Mouse (Mus musculus): ENCODE measurements around the gene Gm28305. TPM values are rescaled to one million over a fixed set of nuclear protein-coding genes. Genes with fewer than 3 reads are reported as not detected.
A peak's percentile ranks its signal among the peaks of the same experiment; 100 is the strongest.

The Gm28305 gene
- total and polyA plus RNA-seq, 3 experiments: not detected

DNA sequence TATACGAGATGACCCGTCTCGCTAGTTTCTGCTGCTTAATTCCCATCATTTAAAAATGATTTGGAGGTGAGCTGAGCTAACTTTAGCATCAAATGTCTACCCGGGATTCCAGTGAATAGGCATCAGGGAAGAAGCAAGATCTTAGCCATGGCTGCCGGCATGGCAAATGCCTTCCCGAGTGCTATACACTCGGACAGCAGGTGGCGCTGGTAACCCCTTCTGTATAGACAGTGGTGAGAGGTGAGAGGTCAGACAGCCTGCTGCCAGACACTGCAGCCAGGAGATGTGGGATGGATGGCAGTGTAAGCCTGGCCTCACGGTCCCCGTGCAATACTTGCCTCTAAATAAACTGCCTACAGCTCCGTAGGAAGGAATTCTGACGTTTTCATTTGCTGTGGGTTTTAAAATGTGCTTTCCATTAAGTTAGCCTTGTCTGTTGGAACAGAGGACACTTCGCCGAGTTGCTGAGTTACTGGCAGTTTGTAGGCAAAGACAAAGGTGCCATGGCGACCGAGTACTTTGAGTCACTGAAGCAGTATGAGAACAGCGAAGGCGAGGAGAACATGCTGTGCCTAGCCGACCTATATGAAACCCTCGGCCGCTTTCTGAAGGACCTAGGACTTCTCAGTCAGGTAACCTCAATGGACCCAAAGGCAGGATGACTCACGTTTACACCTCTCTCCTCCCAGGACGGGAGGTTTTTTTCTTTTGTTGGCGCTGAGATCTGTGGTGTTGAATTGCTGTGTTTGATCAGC lies 5.0 kb upstream of the Gm28305 start:
- no peak overlapping the region for H3K4me3 ChIP-seq
- 57% methylated on average over 24 of the region's 24 CpGs for WGBS

DNA sequence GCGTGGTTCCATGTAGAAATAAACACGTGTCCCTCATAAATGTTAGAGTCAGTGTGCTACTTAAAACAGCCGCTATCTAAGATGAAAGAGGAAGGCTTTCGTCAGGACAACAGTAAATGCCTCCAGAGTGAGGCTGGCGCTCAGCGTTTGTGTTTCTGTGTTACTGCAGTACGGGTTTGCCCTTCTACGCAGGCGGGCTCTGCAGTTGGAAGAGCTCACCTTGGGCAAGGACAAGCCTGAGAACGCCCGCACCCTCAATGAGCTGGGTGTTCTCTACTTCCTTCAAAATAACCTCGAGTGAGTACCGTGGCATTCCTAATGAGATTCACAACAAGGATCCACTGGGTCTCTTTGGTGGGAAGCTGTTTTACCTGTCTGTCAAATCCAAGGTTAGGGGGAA lies 2.2 kb upstream of the Gm28305 start:
- no peak for DNase-seq
- intact Hi-C loops (cut with DNase I): loop anchor here (5.0 kb wide), 1 partner anchor 39 kb away; no protein-coding TSS in a partner anchor
- H3K36me3 ChIP-seq (ENCODE audit: control insufficient read depth, insufficient read depth, low read length): no peaks in the 10 kb centered on the region

More for the DNA sequence above, 5.0 kb upstream of the Gm28305 start:
- no peaks in the 10 kb centered on the region for H3K79me2 ChIP-seq (replicated peaks; ENCODE audit: control insufficient read depth, insufficient read depth, low read length)
- H3K27me3 ChIP-seq (ENCODE audit: control insufficient read depth, insufficient read depth, low read length): no peaks in the 10 kb centered on the region
- H3K4me1 ChIP-seq (ENCODE audit: control insufficient read depth, insufficient read depth, low read length): no peaks in the 10 kb centered on the region
- H3K27ac ChIP-seq: no peak overlapping the region
- no peak for TF ChIP-seq POLR2A (IDR thresholded peaks at IDR 0.05; ENCODE audit: insufficient read depth, low read depth, low read length)
- peak; percentile 92 for TF ChIP-seq CTCF (IDR thresholded peaks at IDR 0.05)
- TF ChIP-seq EP300 (IDR thresholded peaks at IDR 0.05; ENCODE audit: insufficient read depth, low read depth, low read length): no peak
- no peaks in the 10 kb centered on the region for H3K36me3 ChIP-seq (ENCODE audit: control insufficient read depth, insufficient read depth, low read length)
- peak; percentile 58 to 77 for DNase-seq
- no peak overlapping the region for H3K9ac ChIP-seq (ENCODE audit: low read depth, low read length)
- intact Hi-C loops (cut with DNase I): loop anchor here (5.0 kb wide), 1 partner anchor 42 kb away; no protein-coding TSS in a partner anchor

DNA sequence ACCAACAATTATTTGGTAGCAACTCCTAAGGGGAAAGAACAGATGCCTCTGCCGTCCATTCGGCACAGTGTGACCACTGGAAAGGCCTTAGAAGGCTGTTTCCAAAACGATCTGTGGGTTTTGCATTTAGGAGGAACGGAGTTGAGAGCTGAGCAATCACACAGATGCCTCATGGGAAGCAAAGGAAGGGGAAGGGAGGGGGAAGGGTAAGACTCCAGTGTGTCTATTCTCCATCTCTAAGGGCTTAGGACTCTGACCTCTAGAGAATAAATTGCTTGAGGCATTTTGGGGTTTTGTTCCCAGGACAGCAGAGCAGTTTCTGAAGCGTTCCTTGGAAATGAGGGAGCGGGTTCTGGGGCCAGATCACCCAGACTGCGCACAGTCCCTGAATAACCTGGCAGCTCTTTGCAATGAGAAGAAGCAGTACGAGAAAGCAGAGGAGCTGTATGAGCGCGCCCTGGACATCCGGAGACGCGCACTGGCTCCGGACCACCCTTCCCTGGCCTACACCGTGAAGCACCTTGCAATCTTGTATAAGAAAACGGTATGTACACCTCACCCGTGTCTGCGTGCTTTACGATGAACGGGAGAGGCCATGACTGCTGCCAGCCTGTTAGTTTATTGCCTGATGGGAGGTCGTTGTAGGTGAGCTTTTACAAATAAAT lies 1.3 kb upstream of the Gm28305 start:
- intact Hi-C loops (cut with DNase I): loop anchor here (5.0 kb wide), 1 partner anchor 38 kb away; no protein-coding TSS in a partner anchor
- no peaks in the 10 kb centered on the region for H3K36me3 ChIP-seq (ENCODE audit: control insufficient read depth, insufficient read depth, low read length)
- no peaks in the 10 kb centered on the region for H3K27me3 ChIP-seq (ENCODE audit: control insufficient read depth, insufficient read depth, low read length)
- H3K27ac ChIP-seq: no peak overlapping the region
- WGBS: 92% methylated on average over 21 of the region's 21 CpGs
- TF ChIP-seq EP300 (IDR thresholded peaks at IDR 0.05; ENCODE audit: insufficient read depth, low read depth, low read length) (no peak), CTCF (IDR thresholded peaks at IDR 0.05) (no peak), POLR2A (IDR thresholded peaks at IDR 0.05; ENCODE audit: insufficient read depth, low read depth, low read length) (no peak)
- no peaks in the 10 kb centered on the region for H3K79me2 ChIP-seq (replicated peaks; ENCODE audit: control insufficient read depth, insufficient read depth, low read length)
- no peak overlapping the region for H3K4me3 ChIP-seq
- no peak overlapping the region for H3K9ac ChIP-seq (ENCODE audit: low read depth, low read length)
- no peak for DNase-seq
- H3K4me1 ChIP-seq (ENCODE audit: control insufficient read depth, insufficient read depth, low read length): no peaks in the 10 kb centered on the region

More for the DNA sequence above, 2.2 kb upstream of the Gm28305 start:
- Histone ChIP-seq H3K4me1 (ENCODE audit: control insufficient read depth, insufficient read depth, low read length) (no peaks in the 10 kb centered on the region), H3K27me3 (ENCODE audit: control insufficient read depth, insufficient read depth, low read length) (no peaks in the 10 kb centered on the region), H3K27ac (no peak overlapping the region), H3K79me2 (replicated peaks; ENCODE audit: control insufficient read depth, insufficient read depth, low read length) (no peaks in the 10 kb centered on the region), H3K9ac (ENCODE audit: low read depth, low read length) (no peak overlapping the region), H3K4me3 (no peak overlapping the region)
- 73% methylated on average over 13 of the region's 13 CpGs for WGBS
- TF ChIP-seq CTCF (IDR thresholded peaks at IDR 0.05): no peak
- no peak for TF ChIP-seq EP300 (IDR thresholded peaks at IDR 0.05; ENCODE audit: insufficient read depth, low read depth, low read length)
- no peak for TF ChIP-seq POLR2A (IDR thresholded peaks at IDR 0.05; ENCODE audit: insufficient read depth, low read depth, low read length)

DNA sequence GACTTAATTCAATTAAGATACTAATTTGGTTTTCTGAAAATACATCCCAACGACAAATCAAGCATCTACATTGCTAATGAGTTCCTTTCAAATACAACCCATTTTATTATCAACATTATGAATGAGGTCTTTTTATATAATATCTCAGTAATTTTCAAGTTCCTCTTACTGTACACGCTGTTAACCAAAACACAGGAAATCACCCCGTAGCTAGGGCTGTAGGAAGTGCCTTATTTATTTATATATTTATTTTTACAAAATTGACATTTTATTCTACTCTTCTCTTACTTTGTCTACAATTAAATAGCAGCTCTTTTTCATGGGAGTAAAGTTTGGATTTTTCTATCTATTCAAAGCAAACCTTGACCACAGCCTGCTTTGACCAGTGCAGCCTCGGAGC lies 720 bp upstream of the Gm28305 start:
- 73% methylated on average over 4 of the region's 4 CpGs for WGBS
- Histone ChIP-seq H3K27ac (no peak overlapping the region), H3K79me2 (replicated peaks; ENCODE audit: control insufficient read depth, insufficient read depth, low read length) (no peaks in the 10 kb centered on the region), H3K4me3 (no peak overlapping the region), H3K4me1 (ENCODE audit: control insufficient read depth, insufficient read depth, low read length) (no peaks in the 10 kb centered on the region), H3K36me3 (ENCODE audit: control insufficient read depth, insufficient read depth, low read length) (no peaks in the 10 kb centered on the region), H3K9ac (ENCODE audit: low read depth, low read length) (no peak overlapping the region), H3K27me3 (ENCODE audit: control insufficient read depth, insufficient read depth, low read length) (no peaks in the 10 kb centered on the region)
- DNase-seq: no peak
- TF ChIP-seq POLR2A (IDR thresholded peaks at IDR 0.05; ENCODE audit: insufficient read depth, low read depth, low read length): no peak
- TF ChIP-seq CTCF (IDR thresholded peaks at IDR 0.05): no peak
- TF ChIP-seq EP300 (IDR thresholded peaks at IDR 0.05; ENCODE audit: insufficient read depth, low read depth, low read length): no peak
- intact Hi-C loops (cut with DNase I): loop anchor here (5.0 kb wide), 1 partner anchor 38 kb away; no protein-coding TSS in a partner anchor

DNA sequence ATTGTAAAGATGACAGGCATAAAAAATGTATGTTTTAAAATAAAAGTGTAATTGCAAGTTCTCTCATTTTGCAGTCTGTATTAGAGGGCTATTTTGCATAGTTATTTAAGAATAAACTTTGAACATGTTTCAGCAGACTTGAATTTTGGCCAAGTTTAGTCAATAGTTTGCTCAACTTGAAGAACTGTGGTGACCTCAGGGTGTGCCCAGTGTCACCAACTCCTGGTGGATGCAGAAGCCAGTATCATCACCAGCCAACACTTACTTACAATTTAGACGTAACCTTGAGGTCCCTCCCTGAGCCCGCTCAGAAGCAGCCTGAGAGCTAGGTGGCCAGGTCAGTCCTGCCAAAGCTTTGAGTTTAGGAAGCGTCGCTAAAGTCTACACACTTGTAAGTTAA lies 3.2 kb downstream of the Gm28305 start:
- no peaks in the 10 kb centered on the region for H3K36me3 ChIP-seq (ENCODE audit: control insufficient read depth, insufficient read depth, low read length)

DNA sequence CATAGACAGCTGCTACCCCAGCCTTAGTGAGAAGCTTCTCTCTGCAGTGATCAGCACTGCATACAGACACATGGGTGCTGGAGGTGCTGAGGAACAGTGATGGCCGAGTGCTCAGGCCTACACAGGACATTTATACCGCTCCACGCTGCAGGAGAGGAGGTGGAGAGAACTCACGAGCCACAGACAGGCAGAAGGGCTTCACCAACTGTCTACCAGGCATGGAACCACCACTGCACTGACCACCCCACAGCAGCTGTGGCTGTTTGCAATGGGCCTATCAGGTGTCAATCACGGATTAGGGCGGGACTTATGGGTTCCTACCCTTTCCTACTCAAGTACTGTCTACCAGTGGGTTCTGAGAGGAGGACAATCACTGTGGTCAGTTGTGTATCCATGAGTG lies 10.6 kb downstream of the Gm28305 start:
- Histone ChIP-seq H3K27me3 (ENCODE audit: control insufficient read depth, insufficient read depth, low read length) (no peaks in the 10 kb centered on the region), H3K27ac (no peak overlapping the region), H3K9ac (ENCODE audit: low read depth, low read length) (no peak overlapping the region), H3K4me3 (no peak overlapping the region), H3K36me3 (ENCODE audit: control insufficient read depth, insufficient read depth, low read length) (no peaks in the 10 kb centered on the region; the same call in 1 of the 2 replicates), H3K4me1 (ENCODE audit: control insufficient read depth, insufficient read depth, low read length) (no peaks in the 10 kb centered on the region), H3K79me2 (replicated peaks; ENCODE audit: control insufficient read depth, insufficient read depth, low read length) (no peaks in the 10 kb centered on the region)
- TF ChIP-seq CTCF (IDR thresholded peaks at IDR 0.05) (no peak), EP300 (IDR thresholded peaks at IDR 0.05; ENCODE audit: insufficient read depth, low read depth, low read length) (no peak), POLR2A (IDR thresholded peaks at IDR 0.05; ENCODE audit: insufficient read depth, low read depth, low read length) (no peak)
- no peak for DNase-seq
- 93% methylated on average over 6 of the region's 6 CpGs for WGBS
- intact Hi-C loops (cut with DNase I): no loop called here

More for the DNA sequence above, 3.2 kb downstream of the Gm28305 start:
- H3K27me3 ChIP-seq (ENCODE audit: control insufficient read depth, insufficient read depth, low read length): no peaks in the 10 kb centered on the region
- no peak for DNase-seq
- H3K27ac ChIP-seq: no peak overlapping the region
- intact Hi-C loops (cut with DNase I): no loop called here
- no peak overlapping the region for H3K4me3 ChIP-seq
- 76% methylated on average over 4 of the region's 4 CpGs for WGBS
- no peak overlapping the region for H3K9ac ChIP-seq (ENCODE audit: low read depth, low read length)
- H3K79me2 ChIP-seq (replicated peaks; ENCODE audit: control insufficient read depth, insufficient read depth, low read length): no peaks in the 10 kb centered on the region
- no peaks in the 10 kb centered on the region for H3K4me1 ChIP-seq (ENCODE audit: control insufficient read depth, insufficient read depth, low read length)
- TF ChIP-seq POLR2A (IDR thresholded peaks at IDR 0.05; ENCODE audit: insufficient read depth, low read depth, low read length): no peak
